Mouse (Mus musculus) monocyte, adult 5-6 weeks (primary cell): ENCODE results near the gene Tyw3. TPM values are rescaled to one million over a fixed set of nuclear protein-coding genes. Genes with fewer than 3 reads are reported as not detected.

ENCODE experiments used
- ATAC-seq: fragments of 153-309, 156-312 bp; replicated peaks from 2 replicates; pipeline ENCODE4 v1.8.0; 2017; ENCODE audit warnings: mild to moderate bottlenecking; ENCODE audit not compliant: low TSS enrichment, insufficient number of reproducible peaks, severe bottlenecking, poor library complexity, low FRiP score
- total RNA-seq: library from RNA; stranded (forward); fragments of 200-1000, 200-491, 200-594 nt; gene quantifications from 3 replicates; pipeline ENCODE4 v1.2.3, GENCODE M21; 2017

Gene Tyw3
- total RNA-seq, 1 experiment from 2014 or later, result 0.86 TPM

DNA sequence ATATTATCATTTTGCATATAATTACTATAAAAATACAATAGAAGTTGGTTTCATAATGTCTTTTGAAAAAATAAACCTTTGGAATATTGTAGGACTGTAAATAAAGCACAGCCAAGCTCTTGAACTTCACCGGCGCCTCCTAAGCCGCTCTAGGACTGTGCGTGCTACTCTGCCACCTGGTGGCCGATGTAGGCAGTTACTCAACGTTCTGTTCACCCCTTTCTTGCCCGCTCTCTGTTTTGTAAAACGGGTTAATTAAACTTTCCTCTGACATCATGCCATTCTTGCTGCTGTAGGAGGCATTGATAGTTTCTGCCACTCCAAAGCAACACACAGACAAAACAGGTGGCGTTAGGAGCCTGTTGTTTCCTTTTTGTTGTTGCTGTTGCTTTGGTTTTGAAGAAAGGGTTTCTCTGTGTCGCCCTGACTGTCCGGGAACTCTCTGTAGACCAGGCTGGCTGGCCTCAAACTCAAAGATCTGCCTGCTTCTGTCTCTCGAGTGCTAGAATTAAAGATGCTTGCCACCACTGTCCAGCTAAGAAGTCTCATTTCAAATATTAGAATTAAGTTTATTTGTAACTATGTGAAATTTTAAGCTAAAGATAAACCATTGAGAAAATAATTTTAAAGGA is 24.4 kb downstream of the Tyw3 start:
- peak; percentile 87 for ATAC-seq

DNA sequence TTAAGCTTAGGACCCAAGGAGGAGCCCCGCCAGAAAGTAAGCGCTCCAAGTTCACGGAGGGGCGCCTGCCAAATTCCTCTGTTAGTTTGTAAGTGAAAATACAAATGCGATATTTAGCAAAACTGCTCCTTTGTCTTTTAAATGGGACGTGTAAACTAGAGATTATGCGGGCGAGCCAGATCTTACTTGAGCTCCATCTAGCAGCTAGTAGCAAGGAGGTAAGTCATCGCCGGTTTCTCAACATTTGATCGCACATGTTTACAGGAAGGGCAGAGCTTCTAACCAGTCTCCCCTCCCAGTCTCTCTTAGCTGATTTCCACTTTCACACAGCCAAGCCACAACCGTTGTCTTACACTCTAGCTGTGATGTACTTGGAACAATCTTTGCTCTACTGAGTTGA is 26.1 kb downstream of the Tyw3 start:
- ATAC-seq, result no peak

DNA sequence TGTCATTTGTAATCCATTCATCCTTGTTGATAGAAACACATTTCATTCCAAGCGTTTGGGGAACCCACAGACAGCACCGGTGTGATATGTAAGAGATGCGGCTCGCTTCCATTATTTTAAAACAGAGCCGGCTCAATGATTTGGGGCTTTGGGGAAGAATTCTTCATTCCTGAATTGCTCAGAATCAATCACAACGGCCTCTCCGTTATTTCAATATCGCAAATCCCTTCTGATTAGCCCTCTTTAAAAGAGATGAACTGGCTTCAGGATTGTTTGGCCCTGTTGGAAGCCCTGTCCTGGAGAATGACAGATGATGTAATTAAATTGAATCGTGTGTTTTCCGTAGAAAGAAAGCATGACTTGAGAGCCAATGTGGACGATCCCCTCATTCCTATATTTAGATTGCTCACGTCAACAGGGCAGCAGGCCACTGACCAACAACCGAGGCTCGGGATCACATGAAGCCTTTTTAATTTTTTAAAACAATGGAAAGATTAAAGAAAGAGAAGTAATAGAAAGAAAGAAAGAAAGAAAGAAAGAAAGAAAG is 26.8 kb downstream of the Tyw3 start:
- no peak for ATAC-seq

DNA sequence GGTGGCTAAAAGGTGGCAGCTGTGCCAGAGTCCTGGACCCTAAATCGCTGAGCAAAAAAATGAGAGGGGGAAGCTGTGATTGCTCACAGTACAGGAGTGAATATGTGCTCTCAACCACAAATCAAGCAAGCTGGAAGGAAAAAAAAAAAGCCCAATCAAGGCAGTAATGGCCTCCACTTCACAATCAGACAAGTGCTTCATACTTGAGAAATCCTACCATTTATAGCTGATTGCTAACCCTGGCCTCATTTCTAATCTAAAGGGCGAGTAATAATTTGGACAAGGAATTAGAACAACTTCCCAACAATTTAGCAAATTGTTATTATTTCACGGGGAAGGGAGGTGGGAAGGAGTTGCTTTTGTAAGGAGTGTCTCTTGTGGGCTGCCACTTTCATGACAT is 31.5 kb downstream of the Tyw3 start:
- no peak for ATAC-seq

- no peak for ATAC-seq
These were observed 34.7 kb downstream of the Tyw3 start for GRCm38 (mm10) chr3:154562192-154562591.

- no peak for ATAC-seq
These were observed 45.9 kb downstream of the Tyw3 start for GRCm38 (mm10) chr3:154551035-154551411.

DNA sequence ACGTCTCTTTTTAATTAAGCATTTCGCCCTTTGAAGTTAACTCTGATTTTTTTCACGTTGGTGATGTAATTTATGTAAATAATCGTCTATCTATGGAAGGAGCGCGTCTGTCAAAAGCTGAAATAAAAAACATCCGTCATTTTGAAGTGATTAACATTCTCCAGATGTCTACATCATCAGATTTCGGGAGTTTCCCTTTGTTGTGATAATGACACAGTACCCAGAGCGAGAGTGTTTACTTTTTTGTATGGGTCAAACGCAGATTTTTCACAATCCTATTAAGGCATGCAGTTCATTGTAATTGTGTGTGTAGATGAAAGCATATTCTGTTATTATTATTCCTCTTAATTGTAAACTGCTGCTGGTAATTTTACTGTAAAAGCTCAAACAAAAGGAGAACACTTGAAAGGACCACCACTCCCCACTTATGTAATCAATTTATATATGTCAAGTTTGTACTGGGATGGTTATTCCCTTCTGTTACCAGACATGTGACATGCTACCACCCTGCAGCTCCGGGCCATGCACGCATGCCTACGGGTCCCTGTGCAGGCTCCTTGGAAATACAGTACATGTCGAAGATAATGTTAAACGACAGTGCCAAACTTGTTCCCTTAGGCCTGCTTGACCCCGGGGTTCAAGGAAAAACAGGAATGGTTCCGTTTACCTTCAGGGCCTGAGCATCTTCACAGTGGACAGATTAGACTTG is 46.4 kb downstream of the Tyw3 start:
- ATAC-seq, result no peak

- ATAC-seq, result no peak
These were observed 48.0 kb downstream of the Tyw3 start for GRCm38 (mm10) chr3:154548868-154549301.

- no peak for ATAC-seq
These were observed 49.1 kb downstream of the Tyw3 start for GRCm38 (mm10) chr3:154547549-154548426.

GRCm38 (mm10) chr3:154546234-154546633 is 50.7 kb downstream of the Tyw3 start:
- ATAC-seq, result no peak

DNA sequence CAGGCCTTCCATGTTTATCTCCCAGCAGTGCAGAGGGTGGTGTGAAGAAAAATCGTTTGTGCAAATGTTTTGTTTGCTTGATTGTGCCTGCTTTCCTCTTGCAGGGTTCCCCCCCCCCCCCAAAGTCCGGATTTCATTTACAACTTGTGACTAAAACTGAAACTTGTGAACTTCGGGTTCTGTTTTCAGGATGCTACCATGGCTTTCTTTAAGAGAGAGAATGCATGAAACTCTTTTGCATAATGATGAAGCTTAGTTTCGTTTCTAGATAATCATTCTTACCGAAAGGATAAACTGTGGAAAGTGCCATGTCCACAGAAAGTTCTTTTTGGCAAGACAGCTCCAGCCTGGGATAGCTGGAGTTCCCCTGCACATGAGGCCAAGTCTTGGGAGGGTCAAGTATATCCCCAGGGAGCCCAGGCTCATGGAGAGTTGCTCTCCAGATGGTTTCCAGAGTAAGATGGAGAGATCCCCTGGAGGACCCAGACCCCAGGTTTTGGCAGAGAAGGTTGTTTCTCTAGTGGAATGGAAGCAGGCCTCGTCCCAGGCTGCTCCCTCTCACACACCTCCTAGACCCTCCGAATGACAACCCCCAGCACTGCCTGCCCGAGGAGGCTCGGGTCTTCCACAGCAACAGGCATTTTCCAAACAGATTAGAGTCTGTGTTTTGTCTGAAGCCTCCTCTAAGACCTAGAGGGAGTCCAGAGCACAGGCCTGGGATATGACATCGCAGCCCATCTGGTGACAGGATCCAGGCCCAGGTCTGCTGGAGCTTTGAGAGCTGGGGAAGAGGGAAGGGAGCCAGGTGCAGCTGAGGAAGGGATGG is 56.6 kb downstream of the Tyw3 start:
- no peak for ATAC-seq

GRCm38 (mm10) chr3:154536134-154536533 is 60.8 kb downstream of the Tyw3 start:
- ATAC-seq, result no peak

DNA sequence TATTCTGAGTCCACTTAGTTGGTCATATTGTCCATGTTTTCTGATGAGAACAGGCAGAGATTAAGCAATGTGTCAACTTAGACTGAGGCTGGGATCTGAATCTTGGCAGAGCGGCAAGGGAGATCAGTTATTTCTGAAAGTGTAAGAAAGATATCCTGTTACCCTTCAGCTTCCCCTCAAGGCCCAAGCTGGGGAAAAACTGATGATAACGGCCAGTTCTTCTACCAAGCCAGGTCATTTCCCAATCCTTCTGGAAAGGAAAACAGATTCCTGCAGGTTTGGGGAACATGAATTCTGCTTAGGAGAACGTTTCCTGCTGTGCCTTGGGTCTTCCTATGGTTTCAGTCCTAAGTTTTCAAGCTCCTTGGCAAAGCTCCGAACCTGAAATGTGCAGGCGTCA is 63.7 kb downstream of the Tyw3 start:
- ATAC-seq, result no peak

GRCm38 (mm10) chr3:154528973-154529372 is 67.9 kb downstream of the Tyw3 start:
- ATAC-seq, result no peak

DNA sequence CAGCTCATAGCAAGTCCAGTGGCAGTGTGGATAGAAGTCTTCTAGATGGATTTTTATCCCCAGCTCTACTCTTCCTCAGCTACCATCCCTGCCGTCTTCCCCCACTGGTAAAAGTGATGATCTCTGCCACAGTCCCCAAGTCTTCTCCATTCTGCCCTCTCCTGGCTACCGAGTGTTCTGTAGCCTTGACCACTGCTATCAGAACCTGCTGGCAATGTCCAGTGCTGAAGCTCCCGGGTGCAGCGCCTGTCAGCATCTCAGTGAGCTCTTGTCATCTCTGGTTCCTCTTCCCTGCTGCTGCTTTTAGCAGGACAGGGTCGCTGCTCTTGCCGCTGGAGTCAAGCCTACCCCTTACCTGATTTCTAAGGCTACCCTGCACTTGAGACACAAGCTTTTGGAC is 70.3 kb downstream of the Tyw3 start:
- no peak for ATAC-seq
